Mouse (Mus musculus) erythroid progenitor cell, adult 5-6 weeks (primary cell): ENCODE measurements around the gene Gm10382. TPM values are rescaled to one million over a fixed set of nuclear protein-coding genes. Genes with fewer than 3 reads are reported as not detected.
"Not testable (repeated sequence)": the region's sequence is repeated elsewhere in the genome, so short reads cannot be mapped to it uniquely, and the experiment has no call there.

Source experiments
- ATAC-seq: replicated peaks from 2 replicates; pipeline ENCODE4 v1.8.0; 2016; ENCODE audit warnings: moderate number of reproducible peaks, mild to moderate bottlenecking, moderate TSS enrichment, inconsistent platforms; ENCODE audit not compliant: poor library complexity, low FRiP score, severe bottlenecking
- total RNA-seq, 2 experiments: library from RNA; stranded (forward) in 1 of 2; stranded (reverse) in 1 of 2; fragments of 150-400 nt in 1 of 2; fragments of 186-747, 209-891 nt in 1 of 2; gene quantifications; 2 replicates each; pipeline versions ENCODE4 v1.2.3 to v1.2.4; 2015 to 2017; ENCODE audit warnings: low replicate concordance in 2 of 2

Gm10382 gene
- total RNA-seq, 2 experiments from 2014 or later, result not detected

DNA sequence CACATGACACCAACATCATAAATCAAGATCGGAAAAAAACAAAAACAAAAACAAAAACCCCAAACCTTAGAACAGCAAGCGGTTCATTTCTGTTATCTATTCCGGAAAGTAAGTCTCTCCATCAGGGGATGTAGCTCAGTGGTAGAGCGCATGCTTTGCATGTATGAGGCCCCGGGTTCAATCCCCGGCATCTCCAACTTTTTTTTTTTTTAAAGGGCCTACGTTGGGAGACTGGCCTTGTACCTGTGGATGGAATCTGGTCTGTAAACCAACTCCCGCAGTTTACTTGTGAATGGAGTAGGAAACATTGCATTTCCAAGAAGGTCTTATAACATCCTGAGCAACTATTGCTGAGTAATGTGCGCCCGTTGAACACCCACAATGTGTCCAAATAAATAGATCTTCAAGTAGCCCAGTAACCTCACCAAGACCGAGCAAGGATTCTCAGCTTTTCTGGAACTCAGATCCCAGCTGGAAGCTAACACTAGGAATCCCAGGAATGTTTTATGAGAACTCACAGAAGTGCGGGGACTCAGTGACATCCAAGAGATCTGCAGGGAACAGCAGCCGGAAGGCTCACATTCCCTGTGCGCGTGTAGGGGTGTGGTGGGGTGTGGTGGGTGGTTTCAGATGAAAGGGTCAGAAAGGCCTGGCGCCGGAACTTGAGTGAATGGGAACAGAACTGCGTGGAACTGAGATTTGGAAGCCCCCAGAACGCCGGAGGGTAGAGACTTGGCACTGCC, 20.4 kb downstream of the Gm10382 start:
- no peak for ATAC-seq

- ATAC-seq, result peak; percentile 41; the same call in 1 of the 2 replicates
These were observed 22.9 kb downstream of the Gm10382 start for GRCm38 (mm10) chr5:125411972-125412530.

- ATAC-seq, result not testable (repeated sequence)
These were observed 23.4 kb downstream of the Gm10382 start for GRCm38 (mm10) chr5:125412536-125412935.

- no peak for ATAC-seq
These were observed 24.6 kb downstream of the Gm10382 start for GRCm38 (mm10) chr5:125413763-125414162.

GRCm38 (mm10) chr5:125416183-125416582, 27.1 kb downstream of the Gm10382 start:
- no peak for ATAC-seq

GRCm38 (mm10) chr5:125418636-125419035, 29.5 kb downstream of the Gm10382 start:
- ATAC-seq, result no peak

- ATAC-seq, result no peak
These were observed 30.0 kb downstream of the Gm10382 start for GRCm38 (mm10) chr5:125419124-125419523.

- ATAC-seq, result no peak
These were observed 36.7 kb downstream of the Gm10382 start for GRCm38 (mm10) chr5:125425698-125426276.

DNA sequence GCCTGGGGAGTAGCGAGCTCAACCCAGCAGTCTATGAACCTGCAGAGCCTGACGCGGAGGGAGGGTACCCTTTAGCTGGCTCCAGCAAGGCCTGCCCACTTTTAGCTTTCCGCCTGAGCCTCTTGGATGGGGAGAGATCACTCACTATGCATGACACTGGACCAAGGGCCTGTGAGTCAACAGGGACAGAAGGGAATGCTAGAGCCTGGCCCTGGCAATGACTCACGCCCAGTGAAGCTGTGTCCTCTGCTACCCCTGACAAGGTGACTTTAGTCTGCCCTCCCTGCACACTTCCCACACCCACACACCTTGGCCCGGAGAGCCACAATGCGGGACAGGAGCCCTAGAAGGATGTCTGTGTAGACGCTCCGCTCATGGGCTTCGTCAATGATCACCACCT, 37.2 kb downstream of the Gm10382 start:
- ATAC-seq, result no peak

DNA sequence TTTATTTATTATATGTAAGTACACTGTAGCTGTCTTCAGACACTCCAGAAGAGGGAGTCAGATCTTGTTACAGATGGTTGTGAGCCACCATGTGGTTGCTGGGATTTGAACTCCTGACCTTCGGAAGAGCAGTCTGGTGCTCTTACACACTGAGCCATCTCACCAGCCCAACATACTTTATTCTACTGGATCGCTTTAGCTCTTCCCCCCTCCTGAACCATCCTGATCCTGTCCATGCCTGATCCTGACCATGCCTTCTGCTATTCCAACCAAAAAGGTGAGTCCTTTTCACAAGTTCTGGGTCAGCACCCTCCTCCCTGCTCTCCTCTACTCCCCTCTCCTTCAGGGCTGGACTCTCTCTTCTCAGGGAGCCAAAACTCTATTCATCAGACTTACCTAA, 43.2 kb downstream of the Gm10382 start:
- ATAC-seq, result not testable (repeated sequence)

DNA sequence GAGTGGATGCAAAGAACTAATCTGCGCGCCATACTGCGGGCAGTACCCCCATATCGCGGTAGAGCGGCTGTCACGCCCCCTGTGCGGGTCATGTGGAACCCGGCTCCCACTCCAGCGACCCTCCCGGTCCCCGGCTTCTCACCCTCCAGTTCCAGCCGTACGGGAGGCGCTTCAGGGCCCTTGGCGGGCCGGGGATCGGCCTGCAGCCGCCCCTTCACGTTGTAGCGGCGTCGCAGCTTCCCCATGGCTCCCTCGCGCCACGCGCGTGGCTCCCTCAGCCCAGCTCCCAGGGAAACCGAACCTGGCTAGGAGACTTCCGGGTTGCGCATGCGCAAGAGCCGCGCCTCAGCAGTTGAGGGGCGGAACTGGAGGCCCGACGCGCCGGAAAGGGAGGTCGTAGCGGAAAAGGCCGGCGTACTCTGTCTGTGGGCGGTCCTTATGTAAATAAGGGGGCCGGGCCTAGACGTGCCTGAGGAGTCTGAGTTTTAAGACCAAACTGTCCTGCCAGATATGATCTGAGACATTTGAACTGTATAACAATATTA, 44.7 kb downstream of the Gm10382 start, which contains the start of gene Dhx37:
Dhx37 (minus strand) TSS at position 329 of the 545 bp plus-strand sequence.
- ATAC-seq, result peak; percentile 99

DNA sequence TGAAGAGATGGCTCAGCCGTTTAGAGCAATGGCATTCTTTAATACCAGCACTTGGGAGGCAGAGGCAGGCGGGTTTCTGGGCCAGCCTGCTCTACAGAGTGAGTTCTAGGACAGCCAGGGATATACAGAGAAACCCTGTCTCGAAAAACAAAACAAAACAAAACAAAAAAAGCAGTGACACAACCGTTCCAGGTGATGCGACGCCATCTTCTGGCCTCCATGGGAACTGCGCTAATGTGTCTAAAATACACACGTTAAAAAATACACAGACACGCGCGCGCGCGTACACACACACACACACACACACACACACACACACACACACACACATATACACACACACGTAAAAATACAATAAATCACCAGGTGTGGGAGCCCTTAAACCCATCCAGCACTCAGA, 45.2 kb downstream of the Gm10382 start:
- ATAC-seq, result not testable (repeated sequence)

Other genes with a start within 250 kb of the Gm10382 start
- 10.5 and 37.3 TPM in 2 replicates for gene Ncor2, start 210.1 kb upstream of the Gm10382 start, total RNA-seq (2015; ENCODE audit: low replicate concordance)
- gene Ncor2, start 210.1 kb upstream of the Gm10382 start, total RNA-seq (2017; ENCODE audit: low replicate concordance), result 0.91 and 2.6 TPM in 2 replicates
- 33.9 and 39.0 TPM in 2 replicates for gene Scarb1, start 48.2 kb upstream of the Gm10382 start, total RNA-seq (2015; ENCODE audit: low replicate concordance)
- 35.3 and 44.2 TPM in 2 replicates for gene Scarb1, start 48.2 kb upstream of the Gm10382 start, total RNA-seq (2017; ENCODE audit: low replicate concordance)
- 158 and 186 TPM in 2 replicates for gene Ubc, start 880 bp downstream of the Gm10382 start, total RNA-seq (2015; ENCODE audit: low replicate concordance)
- gene Ubc, start 880 bp downstream of the Gm10382 start, total RNA-seq (2017; ENCODE audit: low replicate concordance), result 215 and 222 TPM in 2 replicates
- gene Dhx37, start 44.8 kb downstream of the Gm10382 start, total RNA-seq (2015; ENCODE audit: low replicate concordance), result 3.2 and 5.0 TPM in 2 replicates
- gene Dhx37, start 44.8 kb downstream of the Gm10382 start, total RNA-seq (2017; ENCODE audit: low replicate concordance), result 3.6 and 15.9 TPM in 2 replicates
- gene Bri3bp, start 52.2 kb downstream of the Gm10382 start, total RNA-seq (2015; ENCODE audit: low replicate concordance), result 5.4 and 10.5 TPM in 2 replicates
- gene Bri3bp, start 52.2 kb downstream of the Gm10382 start, total RNA-seq (2017; ENCODE audit: low replicate concordance), result 2.0 and 2.4 TPM in 2 replicates
- gene Aacs, start 86.5 kb downstream of the Gm10382 start, total RNA-seq (2015; ENCODE audit: low replicate concordance), result 6.5 and 13.4 TPM in 2 replicates
- 1.2 and 7.1 TPM in 2 replicates for gene Aacs, start 86.5 kb downstream of the Gm10382 start, total RNA-seq (2017; ENCODE audit: low replicate concordance)
- gene Tmem132b, start 142.5 kb downstream of the Gm10382 start, total RNA-seq (2015; ENCODE audit: low replicate concordance), result not detected in 2 replicates
- gene Tmem132b, start 142.5 kb downstream of the Gm10382 start, total RNA-seq (2017; ENCODE audit: low replicate concordance), result not detected in 2 replicates